ENCODE assay signal across 1 mouse cellular context in the genomic region with DNA sequence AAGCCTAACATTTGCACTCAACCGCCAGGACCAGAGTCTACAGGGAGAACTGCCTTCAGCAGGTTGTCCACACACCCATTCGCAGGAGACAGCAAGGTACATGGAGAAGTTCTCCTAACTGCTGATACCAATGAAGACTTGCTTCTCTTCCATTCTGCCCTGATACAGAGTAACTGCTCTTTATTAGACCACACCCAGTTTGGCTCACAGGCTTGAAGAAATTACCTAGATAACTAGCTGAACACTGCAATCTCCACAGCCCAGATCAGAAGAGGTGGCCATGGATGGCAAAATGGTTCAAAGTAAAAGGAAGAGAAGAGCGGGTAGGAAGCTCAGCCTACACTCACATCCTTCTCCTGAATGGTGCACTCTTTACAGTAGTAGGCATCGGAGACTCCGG.
TF ChIP-seq lines count a peak whose summit lies in the region.

No protein-coding gene starts in this region.

TF ChIP-seq in MEL, 35 proteins besides CTCF, POLR2A, EP300 and RAD21:
- no peak for TF ChIP-seq NELFE (IDR thresholded peaks at IDR 0.05; ENCODE audit: low read depth, low read length)
- 0 out of 2 replicates have a peak, but pooled peaks have one; percentile 32 for TF ChIP-seq GATA1 (IDR thresholded peaks at IDR 0.05; ENCODE audit: low read depth, low read length)
- no peak for TF ChIP-seq UBTF (IDR thresholded peaks at IDR 0.05; ENCODE audit: borderline replicate concordance, insufficient read depth, low read depth, low read length)
- peak; percentile 27; the same call in 1 of the 2 replicates for TF ChIP-seq MYB (IDR thresholded peaks at IDR 0.05; ENCODE audit: low read depth, low read length)
